Mouse (Mus musculus) heart, postnatal 25 days (tissue): ENCODE data around the gene Tmppe. TPM values are rescaled to one million over a fixed set of nuclear protein-coding genes. Genes with fewer than 3 reads are reported as not detected.

Source experiments
- DNase-seq: peaks from one replicate; pipeline ENCODE4 v3.0.0; 2022; ENCODE audit warnings: low spot score
- intact Hi-C: fragments of 180-260 bp; cut with DNase I; formaldehyde crosslinking; loops from one replicate; pipeline ENCODE4 v1.15.1; 2025
- total RNA-seq, 2 experiments: library from RNA; stranded (reverse); gene quantifications; 2 replicates each; pipeline ENCODE4 v1.2.3; 2021

The Tmppe gene
- total RNA-seq, 2 experiments from 2014 or later = 3.4 to 4.2 TPM

DNA sequence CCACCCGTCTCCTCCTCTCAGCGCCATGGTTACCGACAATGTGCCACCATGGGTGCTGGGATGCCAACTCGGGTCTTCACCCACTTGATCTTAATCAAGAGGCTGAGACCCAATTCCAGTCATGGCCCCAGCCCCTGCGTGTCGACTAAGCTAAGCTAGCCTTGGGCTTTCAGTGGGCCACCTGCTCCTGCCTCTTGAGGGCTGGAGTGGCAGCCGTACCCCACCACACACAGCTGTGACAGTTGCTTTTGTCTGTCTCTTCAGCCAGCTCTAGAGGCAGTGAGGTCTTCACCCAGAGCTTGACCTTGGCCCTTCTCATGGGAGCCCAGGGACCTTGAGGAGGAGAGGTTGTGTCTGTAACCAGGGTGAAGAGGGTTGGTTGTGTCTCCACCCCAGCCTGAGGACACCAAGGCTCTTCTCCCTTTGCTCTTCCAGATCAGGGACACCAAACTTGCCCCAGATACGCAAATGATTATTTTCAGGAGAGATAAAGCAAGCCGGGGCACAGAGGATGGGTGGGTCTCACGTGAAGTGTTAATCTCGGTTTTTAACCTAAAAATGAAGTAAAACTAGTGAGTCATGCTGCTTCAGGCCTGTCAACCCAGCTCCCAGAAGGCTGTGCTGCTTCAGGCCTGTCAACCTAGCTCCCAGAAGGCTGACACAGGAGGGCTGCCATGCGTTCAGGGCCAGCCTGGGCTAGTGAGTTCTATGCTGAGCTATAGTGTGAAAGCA is 27.4 kb downstream of the Tmppe start:
- DNase-seq = no peak
- intact Hi-C loops = no loop called here

DNA sequence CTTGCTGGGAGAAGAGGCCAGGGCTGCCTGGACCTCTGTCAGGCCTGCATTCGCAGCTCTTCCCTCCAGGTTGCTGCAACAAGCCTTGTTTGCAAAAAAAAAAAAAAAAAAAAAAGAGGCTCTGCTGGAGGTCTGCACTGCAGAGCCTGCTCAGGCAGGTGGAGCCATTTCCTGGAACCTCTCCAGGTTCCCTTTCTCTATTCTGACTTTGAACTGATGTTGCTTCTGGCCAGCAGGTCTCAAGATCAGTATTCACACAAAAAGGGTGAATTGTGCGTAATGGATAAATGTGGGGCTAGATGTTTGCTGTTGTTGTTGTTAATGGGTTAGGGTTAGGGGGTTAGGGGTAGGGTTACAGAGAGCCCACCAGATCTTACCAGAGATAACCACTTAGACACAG is 34.8 kb downstream of the Tmppe start:
- intact Hi-C loops = no loop called here
- DNase-seq = no peak

DNA sequence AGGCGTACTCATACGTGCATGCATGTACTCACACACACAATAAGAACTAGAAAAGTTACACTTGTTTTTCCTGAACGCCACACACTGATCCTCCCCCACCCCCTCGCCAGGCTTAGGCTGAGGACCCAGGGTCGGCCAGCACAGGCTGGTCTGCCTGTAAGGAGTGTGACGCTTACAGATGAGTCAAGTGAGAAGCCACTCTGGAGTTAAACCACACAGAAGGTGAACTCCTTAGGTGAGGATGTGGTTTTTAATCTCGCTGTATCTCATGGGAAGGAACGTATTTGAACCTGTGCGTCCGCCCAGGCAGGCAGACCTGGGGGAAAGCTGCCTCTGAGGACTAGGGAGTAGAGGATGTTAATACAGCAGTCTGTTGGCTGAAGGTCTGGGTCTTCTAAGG is 39.6 kb downstream of the Tmppe start:
- no peak for DNase-seq
- intact Hi-C loops = no loop called here

DNA sequence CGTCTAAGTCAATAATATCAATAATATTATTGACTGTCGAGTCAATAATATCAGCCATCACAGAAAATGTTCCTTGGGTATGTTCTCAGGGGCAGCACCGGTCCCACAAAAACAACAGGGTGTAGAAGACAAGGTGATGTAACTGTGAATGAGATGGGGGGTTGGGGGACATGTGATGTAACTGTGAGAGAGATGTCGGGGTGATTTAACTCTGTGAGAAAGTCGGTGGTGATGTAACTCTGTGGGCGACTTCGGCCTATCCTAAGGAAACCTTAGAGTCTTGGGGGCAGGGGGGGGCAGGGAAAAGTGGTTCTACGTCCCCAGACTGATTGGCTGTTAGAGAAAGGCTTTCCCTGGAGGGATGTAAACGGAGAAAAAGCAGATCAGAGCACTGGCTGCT is 41.3 kb downstream of the Tmppe start:
- intact Hi-C loops = no loop called here
- no peak for DNase-seq

DNA sequence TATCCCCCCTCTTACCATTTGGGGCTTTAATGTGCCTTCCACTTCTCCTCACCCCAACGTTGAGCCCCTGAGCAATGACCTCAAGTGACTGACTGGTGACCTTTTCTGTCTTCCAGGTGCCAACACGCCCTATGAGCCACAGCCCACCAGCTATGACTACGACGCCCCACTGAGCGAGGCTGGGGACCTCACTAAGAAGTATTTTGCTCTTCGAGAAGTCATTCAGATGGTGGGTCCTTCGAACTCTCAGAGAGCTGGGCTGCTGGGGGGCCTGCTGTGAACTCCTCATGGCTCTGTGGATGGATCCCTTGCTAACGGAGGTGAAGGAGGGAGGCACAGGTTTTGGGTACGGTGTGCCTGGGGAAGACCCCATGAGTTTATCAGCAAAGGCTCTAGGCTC is 42.0 kb downstream of the Tmppe start:
- no peak for DNase-seq
- intact Hi-C loops = no loop called here

DNA sequence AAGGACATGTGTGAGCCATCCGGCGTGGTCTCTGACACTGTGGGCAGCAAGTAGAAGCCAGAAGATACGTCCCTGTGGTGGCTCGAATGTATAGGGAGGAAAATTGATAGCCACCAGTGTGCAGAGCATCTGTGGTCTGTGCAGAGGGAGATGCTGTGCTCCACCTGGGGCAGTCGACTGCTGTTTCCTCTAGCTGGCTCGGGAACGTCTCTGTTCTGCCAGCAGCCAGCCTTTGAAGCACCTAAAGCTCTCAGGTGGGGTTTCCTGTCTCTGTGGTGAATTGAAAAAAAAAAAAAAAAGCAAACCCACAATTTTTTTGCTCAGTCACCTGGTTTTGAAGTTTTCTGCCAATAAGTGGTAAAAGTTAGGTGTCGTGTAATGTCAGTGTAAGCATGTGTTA is 42.4 kb downstream of the Tmppe start:
- intact Hi-C loops = no loop called here
- no peak for DNase-seq

DNA sequence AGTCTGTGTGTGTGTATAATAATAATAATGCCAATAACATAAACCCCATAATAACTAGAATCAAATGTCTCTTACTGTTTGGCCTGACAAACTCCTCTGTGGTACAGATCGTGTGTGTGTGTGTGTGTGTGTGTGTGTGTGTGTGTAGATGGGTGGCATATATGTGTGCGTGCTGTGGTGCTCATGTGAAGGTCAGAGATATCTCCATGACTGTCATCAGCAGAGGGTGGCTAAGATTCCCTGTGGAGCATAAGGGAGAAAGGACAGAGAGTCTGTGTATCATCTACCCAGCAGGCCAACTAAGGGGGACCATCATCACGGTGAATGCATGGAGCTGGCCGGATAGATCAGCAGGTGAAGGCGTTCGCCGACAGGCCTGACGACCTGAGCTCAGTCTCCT is 46.0 kb downstream of the Tmppe start:
- intact Hi-C loops = no loop called here

DNA sequence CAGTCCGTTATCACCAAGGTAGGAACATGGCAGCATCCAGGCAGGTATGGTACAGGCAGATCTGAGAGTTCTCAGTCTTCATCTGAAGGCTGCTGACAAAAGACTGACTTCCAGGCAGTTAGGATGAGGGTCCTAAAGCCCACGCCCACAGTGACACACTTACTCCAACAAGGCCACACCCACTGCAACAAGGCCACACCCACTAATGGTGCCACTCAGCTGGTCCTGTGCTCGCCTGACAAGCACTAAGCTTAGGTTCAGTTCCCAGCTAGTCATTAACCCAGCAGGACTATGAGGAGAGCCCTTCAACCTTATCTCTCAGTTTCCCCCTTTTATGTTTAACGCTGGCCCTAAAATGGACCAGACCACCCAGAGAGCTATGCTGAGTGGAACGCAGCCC is 47.8 kb downstream of the Tmppe start:
- DNase-seq = no peak
- intact Hi-C loops = no loop called here

More for the DNA sequence above, 46.0 kb downstream of the Tmppe start:
- DNase-seq = no peak

DNA sequence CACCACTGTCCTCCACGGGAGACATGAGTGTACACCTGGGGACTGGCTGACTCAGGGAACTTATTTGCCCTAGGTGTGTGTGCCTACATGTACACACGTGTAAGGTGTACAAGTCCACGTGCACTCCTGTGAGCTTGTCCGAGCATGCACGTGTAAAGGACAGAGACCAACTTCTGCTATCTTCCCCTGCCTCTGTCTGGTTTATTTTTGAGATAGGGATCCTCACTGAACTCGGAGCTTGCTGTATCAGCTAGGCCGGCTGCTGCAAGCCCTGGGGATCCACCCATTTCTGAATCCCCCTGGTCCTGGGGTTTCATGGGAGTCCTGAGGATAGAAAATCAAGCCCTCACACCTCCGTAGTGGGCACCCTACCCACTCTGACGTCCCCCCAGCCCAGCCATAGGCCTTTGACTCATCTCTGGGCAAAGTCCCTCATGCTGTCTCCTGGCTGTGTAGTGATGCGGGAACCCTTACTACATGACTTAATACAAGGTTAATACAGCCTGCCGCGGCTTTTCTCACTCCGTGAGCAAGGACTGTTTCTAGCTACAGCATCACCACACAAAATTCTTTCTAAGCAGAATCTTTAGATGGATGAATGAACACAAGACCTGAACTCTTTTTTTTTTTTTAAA is 48.3 kb downstream of the Tmppe start:
- DNase-seq = no peak
- intact Hi-C loops = no loop called here

DNA sequence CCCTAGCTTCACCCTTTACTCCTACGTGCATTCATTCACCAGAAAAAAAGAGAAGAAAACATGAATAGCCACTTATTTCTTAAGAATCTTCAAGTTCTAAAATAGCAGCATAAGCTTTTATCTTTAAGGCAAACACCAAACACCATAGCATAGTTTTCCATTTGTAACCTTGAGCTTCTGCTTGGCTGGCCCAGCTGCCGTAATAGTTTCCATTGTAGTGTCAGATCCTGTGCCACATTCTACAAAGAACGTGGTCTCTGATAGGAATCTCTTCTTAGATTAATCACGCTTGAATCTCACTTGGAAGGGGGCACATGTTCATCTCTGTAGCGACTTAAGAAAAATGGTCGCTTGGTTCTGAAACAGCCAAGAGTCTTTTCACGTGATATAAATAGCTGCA is 50.7 kb downstream of the Tmppe start:
- no peak for DNase-seq
- intact Hi-C loops = no loop called here

DNA sequence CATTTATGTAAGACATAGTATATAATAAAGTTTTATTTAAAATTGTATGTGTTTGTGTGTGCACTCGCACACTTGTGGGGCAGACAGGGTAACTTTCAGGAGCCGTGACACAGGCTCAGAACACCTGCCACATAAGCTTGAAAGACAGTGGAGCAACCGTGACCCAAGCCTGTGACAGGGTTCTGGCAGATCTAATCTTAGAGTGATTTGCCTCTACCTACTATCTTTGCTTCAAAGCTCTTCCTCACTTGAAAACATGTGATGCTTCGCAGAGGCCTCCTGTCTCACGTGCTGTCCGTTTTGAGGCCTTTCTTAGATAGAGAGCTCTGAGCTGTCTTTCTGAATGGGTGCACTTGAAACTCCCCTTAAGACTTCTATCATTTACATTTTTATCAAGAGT is 51.5 kb downstream of the Tmppe start:
- no peak for DNase-seq
- intact Hi-C loops = no loop called here

DNA sequence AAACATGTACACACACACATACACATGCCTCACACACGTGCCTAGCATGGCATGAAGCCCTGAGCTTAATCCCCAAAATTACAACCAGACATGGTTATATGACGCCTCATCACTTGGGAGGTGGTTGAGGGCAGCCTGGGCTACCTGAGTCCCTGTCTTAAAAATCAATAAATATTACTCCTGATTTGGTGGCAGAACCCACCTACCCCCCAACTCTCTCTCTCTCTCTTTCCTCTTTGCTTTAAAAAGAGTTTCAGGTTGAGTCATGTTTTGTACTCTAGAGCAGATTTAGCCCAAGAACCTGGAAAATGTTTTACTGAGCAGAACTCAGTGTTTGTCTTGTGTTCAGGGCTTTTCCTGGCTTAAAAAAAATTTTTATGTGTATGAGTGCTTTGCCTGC is 54.5 kb downstream of the Tmppe start:
- no peak for DNase-seq
- intact Hi-C loops = no loop called here

Other genes starting within 250 kb of the Tmppe start
- not detected for gene Bcl2a1c, start 71.0 kb upstream of the Tmppe start, total RNA-seq
- 10 to 100 TPM; 30.4 to 32.4 TPM for gene Crtap, start 10.4 kb upstream of the Tmppe start, total RNA-seq
- 10 to 100 TPM; 14.8 to 16.3 TPM for gene Glb1, start within 50 bp of the Tmppe start, total RNA-seq
- gene Ccr4, start 103.8 kb downstream of the Tmppe start, total RNA-seq = not detected
- gene C130032M10Rik, start 114.6 kb downstream of the Tmppe start, total RNA-seq = not detected
- gene Trim71, start 163.3 kb downstream of the Tmppe start, total RNA-seq = not detected
- 10 to 100 TPM; 19.7 to 21.8 TPM for gene Cnot10, start 239.1 kb downstream of the Tmppe start, total RNA-seq